Mouse (Mus musculus) liver (tissue): ENCODE data around the gene Aamp.

Experiments
- DNase-seq: peaks from one replicate; pipeline ENCODE4 v3.0.0-alpha.2; 2020; ENCODE audit warnings: mixed read lengths

The Aamp gene

DNA sequence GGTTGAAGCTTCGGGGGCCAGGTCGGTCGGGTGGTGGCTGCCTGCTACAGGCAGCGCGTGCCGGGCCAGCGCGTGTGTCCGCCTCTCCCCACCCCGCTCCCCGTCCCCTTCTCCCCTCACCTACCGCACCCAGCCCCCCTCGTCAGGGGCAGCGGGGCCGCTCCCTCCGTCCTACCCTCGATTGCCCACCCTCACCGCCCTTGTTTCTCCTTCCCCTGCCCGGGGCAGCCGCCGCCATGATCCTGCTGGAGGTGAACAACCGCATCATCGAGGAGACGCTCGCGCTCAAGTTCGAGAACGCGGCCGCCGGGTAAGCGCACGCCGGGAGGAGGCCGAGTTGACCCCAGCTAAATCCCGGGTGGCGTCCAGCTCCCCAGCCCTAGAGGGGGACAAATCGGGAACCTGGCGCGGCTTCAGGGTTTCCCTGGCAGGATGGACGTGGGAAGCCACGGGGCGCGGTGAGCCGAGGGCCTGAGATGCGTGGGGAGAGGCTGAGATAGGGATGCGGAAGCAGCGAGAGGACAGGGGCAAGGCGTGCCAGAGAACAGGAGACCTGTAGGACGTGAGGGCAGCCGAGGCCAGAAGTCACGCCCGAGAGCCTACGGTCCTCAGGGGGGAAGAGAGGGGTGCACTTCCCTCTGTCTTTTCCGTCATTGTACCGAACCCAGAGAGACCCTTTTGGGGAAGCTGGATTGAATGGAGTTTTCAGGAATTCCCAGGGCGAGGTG, 47.8 kb downstream of the Aamp start:
- DNase-seq = peak; percentile 75

DNA sequence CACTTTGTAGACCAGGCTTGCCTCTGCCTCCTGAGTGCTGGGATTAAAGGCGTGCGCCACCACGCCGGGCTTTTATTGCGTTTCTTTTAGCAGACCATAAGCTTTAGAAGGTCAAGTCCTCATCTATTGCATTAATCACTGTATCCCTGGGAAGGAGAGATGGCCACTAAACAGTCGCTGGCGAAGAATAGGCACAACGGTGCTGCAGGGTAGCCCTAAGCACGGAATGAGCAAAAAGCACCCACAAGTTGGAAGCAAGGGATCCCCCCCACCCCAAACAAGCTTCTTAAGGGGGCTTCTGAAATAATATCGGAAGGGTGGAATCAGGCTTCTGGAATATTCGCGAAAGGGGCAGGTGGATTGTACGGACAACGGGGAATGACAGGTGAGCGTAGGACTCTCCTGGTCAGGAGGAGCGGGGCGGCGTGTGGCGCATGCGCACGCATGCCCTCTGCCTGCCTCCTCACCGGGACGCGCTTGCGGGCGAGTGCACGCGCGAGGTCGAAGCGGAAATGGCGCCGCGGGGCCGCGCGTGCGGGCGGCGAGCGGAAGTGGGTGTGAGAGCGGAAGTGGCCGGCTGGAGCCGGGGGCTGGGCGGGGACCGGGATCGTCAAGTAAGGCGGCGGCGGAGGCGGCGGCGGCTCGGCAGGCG, 48.5 kb downstream of the Aamp start, which contains the start of gene Arpc2:
Gene Arpc2, plus strand, starts transcription at position 147 of the 652 bp plus-strand sequence.
- DNase-seq = peak; percentile 98

DNA sequence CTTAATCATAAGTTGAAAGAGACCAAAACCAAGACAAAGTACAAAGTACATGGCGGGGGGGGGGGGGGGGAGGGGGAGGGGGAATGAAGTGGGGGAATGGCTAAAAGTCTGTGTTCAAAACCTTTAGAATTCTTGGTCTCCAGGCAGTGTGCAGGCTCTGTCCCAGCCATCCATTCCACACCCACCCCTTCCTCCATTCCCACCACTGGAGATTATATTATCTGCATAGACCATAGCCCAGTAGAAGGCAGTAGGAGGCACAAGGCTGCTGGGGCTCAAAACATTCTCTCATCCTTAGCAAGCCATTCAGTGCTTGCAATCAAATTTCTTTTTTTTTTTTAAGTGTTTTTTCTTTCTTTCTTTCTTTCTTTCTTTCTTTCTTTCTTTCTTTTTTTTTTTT, 53.5 kb downstream of the Aamp start:
- no peak for DNase-seq

DNA sequence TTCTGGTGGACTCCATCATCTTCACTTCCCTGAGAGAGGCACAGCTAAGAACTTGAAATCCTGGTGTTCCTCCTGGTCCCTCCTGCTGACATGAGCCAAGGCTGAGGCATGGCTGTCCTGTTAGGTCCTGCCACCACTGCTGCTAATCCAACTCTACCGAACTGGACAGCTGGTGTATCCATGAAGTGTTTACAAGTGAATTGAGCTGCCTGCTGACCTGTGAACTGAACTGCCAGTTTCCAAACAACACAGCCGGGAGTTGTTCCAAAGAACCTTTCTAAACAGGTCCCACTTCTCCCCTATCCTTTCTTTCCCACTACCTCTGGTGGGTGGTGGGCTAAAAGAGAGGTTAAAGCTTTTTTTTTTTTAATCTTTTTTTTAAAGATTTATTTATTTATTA, 54.6 kb downstream of the Aamp start:
- DNase-seq = no peak
